Mouse (Mus musculus) limb, embryonic 14.5 days (tissue): Measurements from ENCODE around the gene Fam174a. TPM values are rescaled to one million over a fixed set of nuclear protein-coding genes. Genes with fewer than 3 reads are reported as not detected.
A peak's percentile ranks its signal among the peaks of the same experiment; 100 is the strongest.

Source experiments
- ATAC-seq: fragments of 200-750 bp; cut with Nextera tagmentation; 2 replicates; pipeline ENCODE4 v1.8.0; 2017; ENCODE audit warnings: low read depth, moderate number of reproducible peaks, moderate TSS enrichment; ENCODE audit not compliant: low FRiP score
- DNase-seq: peaks from one replicate; pipeline ENCODE4 v3.0.0-alpha.2; 2015; ENCODE audit warnings: low spot score
- H3K27ac ChIP-seq: fragments of 300-500 bp; sonication (generic); replicated peaks from 2 replicates; pipeline ENCODE4 v1.5.1; 2014; ENCODE audit warnings: low read depth, mild to moderate bottlenecking, low read length, moderate library complexity, mixed read lengths
- H3K27me3 ChIP-seq: fragments of 300-500 bp; sonication (generic); 2 replicates; pipeline ENCODE4 v1.6.1; 2014; ENCODE audit warnings: low read length, mixed read lengths; ENCODE audit not compliant: control insufficient read depth, insufficient read depth
- H3K36me3 ChIP-seq: fragments of 300-500 bp; sonication (generic); 2 replicates; pipeline ENCODE4 v1.6.1; 2014; ENCODE audit warnings: mild to moderate bottlenecking, low read length, moderate library complexity, mixed read lengths; ENCODE audit not compliant: control insufficient read depth, insufficient read depth
- H3K4me1 ChIP-seq: fragments of 300-500 bp; sonication (generic); 2 replicates; pipeline ENCODE4 v1.6.1; 2014; ENCODE audit warnings: antibody characterized with exemption, low read length, mixed read lengths; ENCODE audit not compliant: control insufficient read depth, insufficient read depth
- H3K4me2 ChIP-seq: fragments of 300-500 bp; sonication (generic); replicated peaks from 2 replicates; pipeline ENCODE4 v1.6.1; 2014; ENCODE audit warnings: low read depth, mild to moderate bottlenecking, low read length, moderate library complexity; ENCODE audit not compliant: severe bottlenecking
- H3K4me3 ChIP-seq: fragments of 300-500 bp; sonication (generic); replicated peaks from 2 replicates; pipeline ENCODE4 v1.5.1; 2014; ENCODE audit warnings: low read length
- H3K9ac ChIP-seq: fragments of 300-500 bp; sonication (generic); 2 replicates; pipeline ENCODE4 v1.6.1; 2014; ENCODE audit warnings: mild to moderate bottlenecking, low read depth, low read length, moderate library complexity; ENCODE audit not compliant: severe bottlenecking
- H3K9me3 ChIP-seq: fragments of 300-500 bp; sonication (generic); 2 replicates; pipeline ENCODE4 v1.6.1; 2016; ENCODE audit warnings: low read length; ENCODE audit not compliant: control insufficient read depth
- POLR2A ChIP-seq: fragments of 200-500 bp; IDR thresholded peaks from 2 replicates; pipeline ENCODE4 v1.8.0; 2012; ENCODE audit warnings: inconsistent platforms, mild to moderate bottlenecking, moderate library complexity, borderline replicate concordance; ENCODE audit not compliant: insufficient read depth, insufficient read length; ENCODE audit errors: extremely low read depth
- WGBS: fragments of 180-500 bp; shearing (Covaris S2); extraction: QIAGEN DNeasy Blood & Tissue Kit; methylation state at CpG from one replicate; pipeline ENCODE4 v1.1.7; 2014; 5-methylcytosine and 5-hydroxymethylcytosine counted together
- polyA plus RNA-seq, 2 experiments: library from polyadenylated mRNA; depleted of rRNA in 1 of 2; stranded (reverse) in 1 of 2; unstranded in 1 of 2; fragments of >200 nt; fragmentation: Nextera tagmentation in 1 of 2; extraction: Ambion mirVana in 1 of 2; gene quantifications; 2 replicates each; pipeline versions ENCODE4 v1.2.1 to v1.2.3; 2012 to 2014

The Fam174a gene
- 14.7 and 14.8 TPM in 2 replicates for polyA plus RNA-seq (2012; rRNA removed)
- 24.5 and 25.7 TPM in 2 replicates for polyA plus RNA-seq (2014; fragmentation: Nextera tagmentation; extraction: Ambion mirVana)

GRCm38 (mm10) chr1:95313393-95314228 is at the start of gene Fam174a:
Gene Fam174a, plus strand, starts transcription at chr1:95313623.
- Histone ChIP-seq H3K27ac (peak within 1 kb of the TSS; percentile 74), H3K27me3 (no peaks in the 10 kb centered on the region), H3K4me1 (peaks cover 5% of the 10 kb centered on the region; the same call in 1 of the 2 replicates), H3K9me3 (no peaks in the 10 kb centered on the region), H3K4me3 (peak within 1 kb of the TSS; percentile 65), H3K4me2 (peak within 1 kb of the TSS; percentile 81), H3K36me3 (no peaks in the 10 kb centered on the region), H3K9ac (peak within 1 kb of the TSS; percentile 80)
- DNase-seq (peak; percentile 96), ATAC-seq (peak; percentile 100)
- WGBS, result 4% methylated on average over 47 of the region's 79 CpGs
- peak; percentile 48; the same call in 1 of the 2 replicates for TF ChIP-seq POLR2A

- no peak overlapping the region for H3K27ac ChIP-seq
- no peak for ATAC-seq
- H3K36me3 ChIP-seq, result no peaks in the 10 kb centered on the region
- no peak overlapping the region for H3K4me2 ChIP-seq
- DNase-seq, result no peak
- H3K4me3 ChIP-seq, result no peak overlapping the region
- WGBS, result 77% methylated on average over 2 of the region's 2 CpGs
- no peak for TF ChIP-seq POLR2A
- H3K4me1 ChIP-seq, result no peaks in the 10 kb centered on the region
- H3K9ac ChIP-seq, result no peak overlapping the region
- H3K27me3 ChIP-seq, result no peaks in the 10 kb centered on the region
- no peaks in the 10 kb centered on the region for H3K9me3 ChIP-seq
These were observed 49.6 kb upstream of the Fam174a start for GRCm38 (mm10) chr1:95263843-95264242.

- Histone ChIP-seq H3K27ac (no peak overlapping the region), H3K9me3 (no peaks in the 10 kb centered on the region), H3K9ac (no peak overlapping the region), H3K4me2 (no peak overlapping the region), H3K36me3 (no peaks in the 10 kb centered on the region), H3K4me3 (no peak overlapping the region), H3K27me3 (no peaks in the 10 kb centered on the region), H3K4me1 (no peaks in the 10 kb centered on the region)
- ATAC-seq (peak; percentile 92), DNase-seq (peak; percentile 40)
- TF ChIP-seq POLR2A, result no peak
- WGBS, result 68% methylated on average over 13 of the region's 13 CpGs
These were observed 45.3 kb upstream of the Fam174a start for GRCm38 (mm10) chr1:95267950-95268724.

GRCm38 (mm10) chr1:95273321-95273720 is 40.1 kb upstream of the Fam174a start:
- H3K4me2 ChIP-seq, result no peak overlapping the region
- H3K27me3 ChIP-seq, result no peaks in the 10 kb centered on the region
- no peak for TF ChIP-seq POLR2A
- ATAC-seq (no peak), DNase-seq (no peak)
- H3K27ac ChIP-seq, result no peak overlapping the region
- 56% methylated on average over 1 of the region's 1 CpGs for whole genome bisulfite sequencing
- H3K9me3 ChIP-seq, result no peaks in the 10 kb centered on the region
- H3K4me3 ChIP-seq, result no peak overlapping the region
- H3K36me3 ChIP-seq, result no peaks in the 10 kb centered on the region
- H3K9ac ChIP-seq, result no peak overlapping the region
- H3K4me1 ChIP-seq, result no peaks in the 10 kb centered on the region

GRCm38 (mm10) chr1:95308324-95308723 is 5.1 kb upstream of the Fam174a start:
- no peak for TF ChIP-seq POLR2A

More at GRCm38 (mm10) chr1:95308324-95308723, 5.1 kb upstream of the Fam174a start:
- H3K4me2 ChIP-seq, result no peak overlapping the region
- no peaks in the 10 kb centered on the region for H3K4me1 ChIP-seq
- DNase-seq, result no peak
- no peaks in the 10 kb centered on the region for H3K36me3 ChIP-seq
- no peaks in the 10 kb centered on the region for H3K27me3 ChIP-seq
- 76% methylated on average over 5 of the region's 5 CpGs for WGBS
- no peak for ATAC-seq
- no peak overlapping the region for H3K27ac ChIP-seq
- no peak overlapping the region for H3K4me3 ChIP-seq
- no peaks in the 10 kb centered on the region for H3K9me3 ChIP-seq
- no peak overlapping the region for H3K9ac ChIP-seq
